14 mouse cellular contexts compared by ENCODE assay signal in the genomic region with DNA sequence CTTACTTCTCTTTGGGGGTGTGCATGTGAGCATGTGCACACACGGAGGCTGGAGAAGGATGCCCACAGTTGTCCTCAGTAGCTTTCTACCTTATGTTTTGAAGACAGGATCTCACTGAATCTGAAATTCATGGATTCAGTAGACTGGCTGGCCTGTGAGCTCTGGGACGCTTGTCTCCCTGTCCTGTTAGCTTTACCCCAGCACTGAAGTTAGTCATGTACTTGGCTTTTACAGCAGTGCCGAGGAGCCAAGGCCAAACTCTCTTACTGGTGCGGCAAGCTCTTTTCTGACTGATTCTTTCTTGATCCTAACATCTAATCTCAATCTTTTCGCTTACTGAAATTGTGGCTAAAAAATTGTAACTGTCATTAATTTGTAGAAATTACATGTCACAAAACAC.
"Had no signal": no experiment of that assay in that cellular context is flagged by ENCODE, and none has a peak within 500 bp of the region (broad histone marks: within the 10 kb centered on the region; RNA-seq: fewer than 3 reads in every experiment).

No protein-coding gene starts in this region.

- H3K9ac ChIP-seq: limb, embryonic 12.5 days; liver, embryonic 13.5 days; liver, postnatal 0 days; lung, embryonic 15.5 days; neural tube, embryonic 15.5 days had no signal

- H3K36me3 ChIP-seq: limb, embryonic 12.5 days; liver, embryonic 13.5 days; lung, embryonic 15.5 days; neural tube, embryonic 15.5 days had no signal

- H3K4me2 ChIP-seq: limb, embryonic 12.5 days; liver, embryonic 13.5 days; lung, embryonic 15.5 days; neural tube, embryonic 15.5 days had no signal

- H3K4me1 ChIP-seq: limb, embryonic 12.5 days; liver, embryonic 13.5 days; lung, embryonic 15.5 days; neural tube, embryonic 15.5 days had no signal

- H3K4me3 ChIP-seq: limb, embryonic 12.5 days; liver, embryonic 13.5 days; lung, embryonic 15.5 days; myocyte; neural tube, embryonic 15.5 days had no signal

- DNase-seq: kidney, postnatal 25 days; liver; liver, embryonic 13.5 days; liver, postnatal 0 days; midbrain, embryonic 14.5 days; retina, postnatal 1 day; right cerebral cortex, postnatal 4 days; spleen, adult 18-20 months; thymus, adult 18-20 months; thymus, postnatal 14 days had no signal

- H3K27me3 ChIP-seq: limb, embryonic 12.5 days; liver, embryonic 13.5 days; lung, embryonic 15.5 days; neural tube, embryonic 15.5 days had no signal

- H3K27ac ChIP-seq: limb, embryonic 12.5 days; liver, embryonic 13.5 days; lung, embryonic 15.5 days; neural tube, embryonic 15.5 days had no signal

- H3K9me3 ChIP-seq: limb, embryonic 12.5 days; liver, embryonic 13.5 days; lung, embryonic 15.5 days; neural tube, embryonic 15.5 days had no signal

- ATAC-seq: liver, postnatal 0 days had no signal
